Mouse (Mus musculus) forebrain, embryonic 11.5 days (tissue): ENCODE results near the gene Rnf216. TPM values are rescaled to one million over a fixed set of nuclear protein-coding genes. Genes with fewer than 3 reads are reported as not detected.

Experiments used
- ATAC-seq: fragments of 200-750 bp; cut with Nextera tagmentation; replicated peaks from 2 replicates; pipeline ENCODE4 v1.8.0; 2017; ENCODE audit warnings: moderate TSS enrichment; ENCODE audit not compliant: low FRiP score
- DNase-seq: peaks from one replicate; pipeline ENCODE4 v3.0.0-alpha.2; 2017; ENCODE audit warnings: low spot score
- H3K27ac ChIP-seq: fragments of 300-500 bp; sonication (generic); 2 replicates; pipeline ENCODE4 v1.5.1; 2014; ENCODE audit warnings: low read depth, low read length
- H3K27me3 ChIP-seq: fragments of 300-500 bp; sonication (generic); 2 replicates; pipeline ENCODE4 v1.6.1; 2014; ENCODE audit warnings: mild to moderate bottlenecking, low read length, mixed read lengths; ENCODE audit not compliant: control insufficient read depth, insufficient read depth
- H3K36me3 ChIP-seq: fragments of 300-500 bp; sonication (generic); 2 replicates; pipeline ENCODE4 v1.6.1; 2014; ENCODE audit warnings: mild to moderate bottlenecking, low read length, moderate library complexity, mixed read lengths; ENCODE audit not compliant: control insufficient read depth, insufficient read depth
- H3K4me1 ChIP-seq: fragments of 300-500 bp; sonication (generic); replicated peaks from 2 replicates; pipeline ENCODE4 v1.6.1; 2014; ENCODE audit warnings: low read length, mixed read lengths; ENCODE audit not compliant: control insufficient read depth, insufficient read depth
- H3K4me2 ChIP-seq: fragments of 300-500 bp; sonication (generic); 2 replicates; pipeline ENCODE4 v1.6.1; 2014; ENCODE audit warnings: low read depth, mild to moderate bottlenecking, low read length, moderate library complexity, mixed read lengths; ENCODE audit not compliant: severe bottlenecking
- H3K4me3 ChIP-seq: fragments of 300-500 bp; sonication (generic); 2 replicates; pipeline ENCODE4 v1.5.1; 2014; ENCODE audit warnings: low read depth, low read length
- H3K9ac ChIP-seq: fragments of 300-500 bp; sonication (generic); 2 replicates; pipeline ENCODE4 v1.6.1; 2014; ENCODE audit warnings: low read length
- H3K9me3 ChIP-seq: fragments of 300-500 bp; sonication (generic); 2 replicates; pipeline ENCODE4 v1.6.1; 2016; ENCODE audit warnings: low read length, mixed read lengths; ENCODE audit not compliant: control insufficient read depth
- WGBS: fragments of 180-500 bp; shearing (Covaris S2); extraction: QIAGEN DNeasy Blood & Tissue Kit; methylation state at CpG from one replicate; pipeline ENCODE4 v1.1.7; 2014; 5-methylcytosine and 5-hydroxymethylcytosine counted together
- polyA plus RNA-seq: library from polyadenylated mRNA; unstranded; fragments of >200 nt; fragmentation: Nextera tagmentation; extraction: Ambion mirVana; gene quantifications from 2 replicates; pipeline ENCODE4 v1.2.1, GENCODE M21; 2014

The Rnf216 gene
- polyA plus RNA-seq, 1 experiment from 2014 or later: 42.7 TPM

DNA sequence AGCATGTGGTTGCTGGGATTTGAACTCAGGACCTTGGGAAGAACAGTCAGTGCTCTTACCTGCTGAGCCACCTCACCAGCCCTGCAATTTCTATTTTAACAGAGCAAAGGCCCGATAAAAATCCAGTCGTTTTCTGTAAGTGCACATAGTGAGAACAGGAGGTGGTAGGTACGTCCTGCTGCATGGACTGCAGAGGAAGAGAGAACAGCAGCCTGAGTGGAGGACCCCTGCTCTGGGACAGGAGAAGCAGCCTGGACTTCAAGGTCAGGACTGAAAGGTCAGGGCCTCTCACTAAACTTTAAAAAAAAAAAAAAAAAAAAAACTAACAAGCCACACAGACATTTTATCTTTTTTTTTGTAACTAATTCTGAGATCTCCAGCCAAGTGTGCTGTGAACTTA lies 50.5 kb downstream of the Rnf216 start:
- Histone ChIP-seq H3K9ac (no peak overlapping the region), H3K27me3 (no peaks in the 10 kb centered on the region), H3K36me3 (no peaks in the 10 kb centered on the region), H3K4me1 (no peaks in the 10 kb centered on the region), H3K27ac (no peak overlapping the region), H3K4me3 (no peak overlapping the region), H3K4me2 (no peak overlapping the region), H3K9me3 (no peaks in the 10 kb centered on the region)
- no peak for DNase-seq
- WGBS: 92% methylated on average over 3 of the region's 3 CpGs
- no peak for ATAC-seq

DNA sequence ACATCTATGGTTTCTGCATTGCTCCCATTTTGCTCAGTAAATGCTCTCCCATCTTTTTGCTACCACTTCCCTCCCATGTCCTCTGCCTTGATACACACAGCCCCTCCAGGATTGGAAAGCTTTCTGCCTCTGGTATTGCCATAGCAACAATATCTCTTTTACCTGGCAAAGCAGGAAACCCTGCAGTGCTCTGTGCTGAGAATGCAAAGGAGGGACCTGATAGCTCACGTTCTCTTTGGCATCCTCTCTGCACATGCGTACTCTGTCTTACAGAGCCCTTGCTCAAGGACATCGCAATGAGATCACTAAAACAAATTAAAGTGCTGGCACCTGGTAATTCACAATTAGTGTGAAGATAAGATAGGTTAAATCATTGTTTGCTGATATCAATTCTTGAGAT lies 51.3 kb downstream of the Rnf216 start:
- no peak overlapping the region for H3K4me3 ChIP-seq
- no peaks in the 10 kb centered on the region for H3K9me3 ChIP-seq
- no peak for ATAC-seq
- H3K9ac ChIP-seq: no peak overlapping the region
- no peaks in the 10 kb centered on the region for H3K36me3 ChIP-seq
- DNase-seq: no peak
- no peak overlapping the region for H3K4me2 ChIP-seq
- no peak overlapping the region for H3K27ac ChIP-seq
- WGBS: 64% methylated on average over 3 of the region's 3 CpGs
- H3K4me1 ChIP-seq: no peaks in the 10 kb centered on the region
- no peaks in the 10 kb centered on the region for H3K27me3 ChIP-seq

DNA sequence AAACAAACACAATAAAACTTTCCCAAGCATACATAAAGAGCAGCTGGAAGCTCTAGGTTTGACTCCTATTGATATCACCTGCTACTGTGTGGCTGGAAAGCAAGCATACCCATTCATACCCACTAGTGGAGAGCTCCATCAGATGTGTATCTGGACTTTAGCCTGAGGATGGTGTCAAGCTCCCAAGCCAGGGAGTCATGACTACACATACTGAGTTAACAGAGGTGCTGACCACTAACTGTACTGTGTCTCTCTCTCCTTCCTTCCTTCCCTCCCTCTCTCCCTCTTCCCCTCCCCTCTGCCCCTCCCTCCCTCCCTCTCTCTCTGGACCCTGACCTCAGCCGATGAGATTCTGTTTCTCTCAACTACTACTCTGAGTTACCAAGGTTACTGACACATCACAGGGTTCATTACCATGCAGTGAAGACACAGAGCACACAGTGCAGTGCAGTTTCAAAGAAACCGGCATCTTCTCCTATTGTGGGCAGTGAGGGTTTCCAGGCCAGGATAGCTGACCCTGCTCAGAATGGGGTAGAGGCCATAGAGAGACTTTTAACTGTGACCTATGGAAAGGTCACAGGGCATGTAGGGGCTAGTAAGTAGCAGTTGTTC lies 51.9 kb downstream of the Rnf216 start:
- H3K27ac ChIP-seq: no peak overlapping the region
- no peaks in the 10 kb centered on the region for H3K36me3 ChIP-seq
- H3K27me3 ChIP-seq: no peaks in the 10 kb centered on the region
- ATAC-seq (no peak), DNase-seq (no peak)
- no peak overlapping the region for H3K4me3 ChIP-seq
- no peak overlapping the region for H3K4me2 ChIP-seq
- 18% methylated on average over 2 of the region's 2 CpGs for WGBS
- H3K9ac ChIP-seq: no peak overlapping the region
- no peaks in the 10 kb centered on the region for H3K9me3 ChIP-seq
- H3K4me1 ChIP-seq: no peaks in the 10 kb centered on the region

DNA sequence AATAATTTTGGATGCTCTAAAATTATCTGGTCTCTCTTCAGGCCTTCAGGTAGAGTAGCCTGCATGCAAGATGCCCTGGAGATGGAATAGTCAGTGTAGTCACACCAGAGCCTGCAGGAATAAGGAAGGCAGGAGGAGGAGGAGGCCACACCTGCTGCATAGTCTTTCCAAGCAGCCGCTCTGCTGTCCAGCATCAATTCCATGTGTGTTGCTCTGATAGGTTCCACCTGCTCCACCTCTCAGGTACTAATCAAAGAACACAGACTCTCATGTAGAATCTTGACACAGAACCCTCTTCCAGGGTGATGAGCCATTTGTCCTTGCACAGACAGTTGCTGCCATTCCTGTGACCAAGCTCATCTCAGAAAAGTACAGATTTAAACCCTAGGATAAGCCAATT lies 52.8 kb downstream of the Rnf216 start:
- no peaks in the 10 kb centered on the region for H3K9me3 ChIP-seq
- no peaks in the 10 kb centered on the region for H3K4me1 ChIP-seq
- ATAC-seq (no peak), DNase-seq (no peak)
- no peaks in the 10 kb centered on the region for H3K36me3 ChIP-seq
- 89% methylated on average over 1 of the region's 1 CpGs for WGBS
- H3K9ac ChIP-seq: no peak overlapping the region
- H3K27me3 ChIP-seq: no peaks in the 10 kb centered on the region
- H3K27ac ChIP-seq: peak overlapping the region; percentile 18; the same call in 1 of the 2 replicates
- H3K4me2 ChIP-seq: no peak overlapping the region
- H3K4me3 ChIP-seq: no peak overlapping the region

DNA sequence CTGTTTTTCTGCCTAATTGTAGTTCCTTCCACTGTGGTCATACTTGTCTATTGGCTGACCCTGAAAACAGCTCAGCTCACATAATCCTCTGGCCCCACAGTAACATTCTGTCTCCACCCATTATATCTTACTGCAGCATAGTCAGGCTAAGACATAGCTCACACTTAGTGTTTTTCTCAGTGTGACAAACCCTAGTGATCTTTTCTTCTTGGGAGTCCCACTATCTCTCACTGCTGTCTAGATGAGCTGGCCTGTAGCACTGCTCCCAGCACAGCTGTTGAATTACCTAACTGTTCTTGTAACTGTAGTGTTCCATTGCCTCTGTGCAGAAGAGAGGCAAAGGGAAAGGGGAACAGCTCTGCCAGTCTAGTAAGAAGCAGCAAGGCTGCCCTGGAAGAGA lies 53.6 kb downstream of the Rnf216 start:
- H3K4me1 ChIP-seq: no peaks in the 10 kb centered on the region
- H3K27me3 ChIP-seq: no peaks in the 10 kb centered on the region
- H3K4me3 ChIP-seq: no peak overlapping the region
- H3K36me3 ChIP-seq: no peaks in the 10 kb centered on the region
- H3K9ac ChIP-seq: no peak overlapping the region
- ATAC-seq (no peak), DNase-seq (no peak)
- peak overlapping the region; percentile 18; the same call in 1 of the 2 replicates for H3K27ac ChIP-seq
- no peaks in the 10 kb centered on the region for H3K9me3 ChIP-seq
- H3K4me2 ChIP-seq: no peak overlapping the region

DNA sequence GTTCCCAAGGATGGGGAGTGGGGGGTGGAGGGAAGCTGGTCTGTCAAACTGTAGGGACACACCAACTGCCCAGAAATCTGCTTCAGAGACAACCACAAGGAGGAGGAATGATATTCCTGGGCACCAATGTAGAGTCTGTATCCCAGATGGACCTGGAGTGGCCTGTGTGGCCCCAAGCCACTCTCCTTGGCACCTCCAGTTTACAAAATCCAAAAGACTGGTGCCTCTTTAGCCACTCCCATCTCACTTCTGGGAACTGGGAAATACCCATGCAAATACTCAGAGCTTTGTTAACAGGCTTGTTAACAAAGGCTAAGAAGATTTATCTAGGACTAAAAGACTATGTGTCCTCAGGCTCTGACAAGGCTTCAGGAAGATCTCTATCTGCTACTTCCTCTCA lies 54.1 kb downstream of the Rnf216 start:
- no peaks in the 10 kb centered on the region for H3K9me3 ChIP-seq
- H3K27me3 ChIP-seq: no peaks in the 10 kb centered on the region
- H3K9ac ChIP-seq: no peak overlapping the region
- no peak overlapping the region for H3K4me3 ChIP-seq
- no peaks in the 10 kb centered on the region for H3K36me3 ChIP-seq
- ATAC-seq (no peak), DNase-seq (no peak)
- 0 out of 2 replicates have a peak overlapping the region, but pooled peaks have one; percentile 12 for H3K27ac ChIP-seq
- no peak overlapping the region for H3K4me2 ChIP-seq
- 0 out of 2 replicates have a peak, but pooled peaks cover 2% of the 10 kb centered on the region for H3K4me1 ChIP-seq

DNA sequence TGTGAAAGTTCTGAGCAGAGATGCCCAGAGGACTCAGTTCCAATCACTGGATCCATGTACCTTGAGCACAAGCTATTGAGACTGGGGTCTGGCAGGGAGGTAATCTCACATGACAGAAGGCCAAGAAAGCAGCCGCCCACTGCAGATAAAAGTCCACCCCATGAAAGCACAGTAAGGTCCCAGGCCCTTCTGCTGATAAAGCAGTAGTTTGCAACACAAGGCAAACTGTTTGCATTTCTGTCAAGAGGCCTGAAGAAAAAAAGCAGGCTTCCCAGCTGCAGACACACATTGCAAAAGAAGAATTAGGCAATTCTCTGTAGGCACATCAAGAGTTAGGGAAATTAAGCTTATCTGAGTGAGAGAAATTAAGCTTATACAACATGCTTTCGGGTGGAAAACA lies 54.6 kb downstream of the Rnf216 start:
- Histone ChIP-seq H3K36me3 (no peaks in the 10 kb centered on the region), H3K4me2 (no peak overlapping the region), H3K4me1 (0 out of 2 replicates have a peak, but pooled peaks cover 2% of the 10 kb centered on the region)

DNA sequence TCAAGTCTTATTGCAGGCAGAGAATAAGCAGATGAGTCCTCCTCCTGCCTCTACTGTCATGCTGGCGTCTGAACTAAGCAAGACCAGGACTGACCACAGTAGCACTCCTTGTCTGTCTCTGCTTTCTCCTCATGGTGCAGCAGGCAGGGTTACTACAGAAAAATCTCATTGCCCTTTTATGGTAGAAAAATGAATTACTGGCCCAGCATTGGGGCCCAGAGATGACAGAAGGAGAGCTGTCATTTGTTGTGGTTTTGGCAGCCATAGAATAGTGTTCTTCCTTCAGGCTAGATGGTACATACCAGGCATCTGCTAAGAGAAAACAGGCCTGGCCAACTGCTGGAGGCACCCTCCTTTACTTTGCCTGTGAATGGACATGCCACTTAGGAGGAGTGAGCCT lies 55.0 kb downstream of the Rnf216 start:
- Histone ChIP-seq H3K9me3 (no peaks in the 10 kb centered on the region), H3K27ac (no peak overlapping the region), H3K27me3 (no peaks in the 10 kb centered on the region), H3K4me3 (no peak overlapping the region), H3K9ac (no peak overlapping the region), H3K4me1 (0 out of 2 replicates have a peak, but pooled peaks cover 2% of the 10 kb centered on the region), H3K4me2 (no peak overlapping the region), H3K36me3 (no peaks in the 10 kb centered on the region)
- DNase-seq (no peak), ATAC-seq (no peak)
- 88% methylated on average over 1 of the region's 1 CpGs for WGBS

More for the DNA sequence above, 54.6 kb downstream of the Rnf216 start:
- 81% methylated on average over 2 of the region's 2 CpGs for WGBS
- Histone ChIP-seq H3K9me3 (no peaks in the 10 kb centered on the region), H3K4me3 (no peak overlapping the region), H3K9ac (no peak overlapping the region), H3K27me3 (no peaks in the 10 kb centered on the region), H3K27ac (0 out of 2 replicates have a peak overlapping the region, but pooled peaks have one; percentile 12)
- DNase-seq: no peak
- no peak for ATAC-seq

DNA sequence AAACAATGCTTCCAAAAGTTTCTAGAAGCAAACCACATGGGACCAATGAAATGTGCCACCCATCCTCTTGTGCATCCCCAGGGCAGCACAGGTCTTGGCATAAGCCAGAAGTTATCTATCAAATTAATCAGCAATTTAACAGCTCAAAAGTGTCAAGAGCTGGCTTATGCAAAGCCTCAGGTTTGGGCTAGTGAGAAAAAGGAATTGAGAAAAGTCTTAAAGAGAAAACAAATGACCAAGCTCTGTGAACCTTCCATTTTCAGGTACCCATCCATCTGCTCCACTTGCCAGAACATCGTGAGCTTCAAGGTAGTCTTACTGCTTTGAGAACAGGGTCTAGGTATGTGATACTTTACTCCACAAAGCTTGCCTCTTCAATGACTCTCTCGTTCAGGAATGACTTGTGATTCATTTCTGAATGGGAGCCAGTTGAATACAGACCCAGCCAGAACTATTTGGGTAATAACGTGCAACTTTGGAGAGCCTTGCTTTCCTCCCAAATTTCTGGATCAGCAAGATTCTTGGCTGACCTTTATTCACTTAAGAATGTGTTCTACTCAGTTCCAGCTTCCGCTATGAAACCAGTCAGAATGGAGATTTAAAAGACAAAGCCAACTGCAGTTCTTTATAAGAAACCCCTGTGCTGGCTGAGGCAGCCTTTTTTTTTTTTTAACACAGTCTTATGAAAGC lies 56.5 kb downstream of the Rnf216 start:
- WGBS: 83% methylated on average over 4 of the region's 4 CpGs
- H3K9ac ChIP-seq: no peak overlapping the region
- H3K36me3 ChIP-seq: no peaks in the 10 kb centered on the region
- H3K27me3 ChIP-seq: no peaks in the 10 kb centered on the region
- no peak overlapping the region for H3K27ac ChIP-seq
- H3K4me3 ChIP-seq: no peak overlapping the region
- 0 out of 2 replicates have a peak, but pooled peaks cover 2% of the 10 kb centered on the region for H3K4me1 ChIP-seq
- H3K9me3 ChIP-seq: no peaks in the 10 kb centered on the region
- ATAC-seq: no peak
- H3K4me2 ChIP-seq: no peak overlapping the region
- no peak for DNase-seq
